Mouse (Mus musculus): ENCODE measurements around the gene Plcd1. TPM values are rescaled to one million over a fixed set of nuclear protein-coding genes. Genes with fewer than 3 reads are reported as not detected.
A peak's percentile ranks its signal among the peaks of the same experiment; 100 is the strongest.

The Plcd1 gene
- polyA plus RNA-seq, 1 experiment from 2014 or later: 35.3 TPM

GRCm38 (mm10) chr9:119082039-119082438 is 11.3 kb downstream of the Plcd1 start:
- Histone ChIP-seq H3K9me3 (ENCODE audit: control insufficient read depth, low read length) (no peaks in the 10 kb centered on the region), H3K4me2 (replicated peaks; ENCODE audit: low read depth) (no peak overlapping the region), H3K36me3 (ENCODE audit: control insufficient read depth, insufficient read depth, low read length) (peaks cover 8% of the 10 kb centered on the region), H3K9ac (ENCODE audit: low read length) (no peak overlapping the region), H3K4me1 (replicated peaks; ENCODE audit: control insufficient read depth, insufficient read depth) (no peaks in the 10 kb centered on the region), H3K27ac (replicated peaks) (no peak overlapping the region), H3K27me3 (ENCODE audit: control insufficient read depth, insufficient read depth, low read length) (no peaks in the 10 kb centered on the region), H3K4me3 (ENCODE audit: low read depth, low read length) (no peak overlapping the region)
- no peak for ATAC-seq (ENCODE audit: low FRiP score, low TSS enrichment)
- TF ChIP-seq EP300 (optimal IDR thresholded peaks at IDR 0.05) (no peak), CTCF (IDR thresholded peaks at IDR 0.05; ENCODE audit: low read depth) (no peak)
- WGBS: 40% methylated on average over 8 of the region's 8 CpGs
- no peak for DNase-seq (ENCODE audit: low spot score)

GRCm38 (mm10) chr9:119080040-119080675 is 13.1 kb downstream of the Plcd1 start:
- TF ChIP-seq CTCF (IDR thresholded peaks at IDR 0.05; ENCODE audit: low read depth) (no peak), EP300 (optimal IDR thresholded peaks at IDR 0.05) (no peak)
- H3K27me3 ChIP-seq (ENCODE audit: control insufficient read depth, insufficient read depth, low read length): no peaks in the 10 kb centered on the region
- peaks cover 11% of the 10 kb centered on the region for H3K36me3 ChIP-seq (ENCODE audit: control insufficient read depth, insufficient read depth, low read length)
- 63% methylated on average over 5 of the region's 5 CpGs for WGBS
- no peaks in the 10 kb centered on the region for H3K4me1 ChIP-seq (replicated peaks; ENCODE audit: control insufficient read depth, insufficient read depth)
- H3K4me3 ChIP-seq (ENCODE audit: low read depth, low read length): no peak overlapping the region
- H3K27ac ChIP-seq (replicated peaks): no peak overlapping the region
- ATAC-seq (ENCODE audit: low FRiP score, low TSS enrichment) (peak; percentile 48), DNase-seq (ENCODE audit: low spot score) (peak; percentile 45)
- H3K9me3 ChIP-seq (ENCODE audit: control insufficient read depth, low read length): no peaks in the 10 kb centered on the region
- H3K9ac ChIP-seq (ENCODE audit: low read length): no peak overlapping the region
- no peak overlapping the region for H3K4me2 ChIP-seq (replicated peaks; ENCODE audit: low read depth)

- Histone ChIP-seq H3K4me2 (replicated peaks; ENCODE audit: low read depth) (no peak overlapping the region), H3K9ac (ENCODE audit: low read length) (no peak overlapping the region), H3K4me1 (replicated peaks; ENCODE audit: control insufficient read depth, insufficient read depth) (no peaks in the 10 kb centered on the region), H3K27me3 (ENCODE audit: control insufficient read depth, insufficient read depth, low read length) (no peaks in the 10 kb centered on the region), H3K36me3 (ENCODE audit: control insufficient read depth, insufficient read depth, low read length) (peaks cover 7% of the 10 kb centered on the region), H3K27ac (replicated peaks) (no peak overlapping the region; the same call in 1 of the 2 replicates), H3K4me3 (ENCODE audit: low read depth, low read length) (no peak overlapping the region), H3K9me3 (ENCODE audit: control insufficient read depth, low read length) (no peaks in the 10 kb centered on the region)
- TF ChIP-seq CTCF (IDR thresholded peaks at IDR 0.05; ENCODE audit: low read depth) (no peak), EP300 (optimal IDR thresholded peaks at IDR 0.05) (no peak)
- ATAC-seq (ENCODE audit: low FRiP score, low TSS enrichment) (peak; percentile 34; the same call in 1 of the 2 replicates), DNase-seq (ENCODE audit: low spot score) (no peak)
- WGBS: 59% methylated on average over 16 of the region's 16 CpGs
Measured at GRCm38 (mm10) chr9:119075685-119076084, 17.6 kb downstream of the Plcd1 start.

- Histone ChIP-seq H3K4me3 (ENCODE audit: low read depth, low read length) (no peak overlapping the region), H3K27ac (replicated peaks) (no peak overlapping the region), H3K9me3 (ENCODE audit: control insufficient read depth, low read length) (no peaks in the 10 kb centered on the region), H3K36me3 (ENCODE audit: control insufficient read depth, insufficient read depth, low read length) (peaks cover 6% of the 10 kb centered on the region; the same call in 1 of the 2 replicates), H3K27me3 (ENCODE audit: control insufficient read depth, insufficient read depth, low read length) (no peaks in the 10 kb centered on the region), H3K9ac (ENCODE audit: low read length) (no peak overlapping the region), H3K4me2 (replicated peaks; ENCODE audit: low read depth) (no peak overlapping the region), H3K4me1 (replicated peaks; ENCODE audit: control insufficient read depth, insufficient read depth) (no peaks in the 10 kb centered on the region)
- WGBS: 70% methylated on average over 15 of the region's 15 CpGs
- no peak for TF ChIP-seq EP300 (optimal IDR thresholded peaks at IDR 0.05)
- ATAC-seq (ENCODE audit: low FRiP score, low TSS enrichment) (no peak), DNase-seq (ENCODE audit: low spot score) (no peak)
Measured at GRCm38 (mm10) chr9:119073184-119073895, 20.0 kb downstream of the Plcd1 start.

GRCm38 (mm10) chr9:119071786-119072185 is 21.5 kb downstream of the Plcd1 start:
- ATAC-seq (ENCODE audit: low FRiP score, low TSS enrichment): no peak
- Histone ChIP-seq H3K4me2 (replicated peaks; ENCODE audit: low read depth) (no peak overlapping the region), H3K9me3 (ENCODE audit: control insufficient read depth, low read length) (no peaks in the 10 kb centered on the region), H3K27ac (replicated peaks) (no peak overlapping the region), H3K36me3 (ENCODE audit: control insufficient read depth, insufficient read depth, low read length) (0 out of 2 replicates have a peak, but pooled peaks cover 3% of the 10 kb centered on the region), H3K27me3 (ENCODE audit: control insufficient read depth, insufficient read depth, low read length) (no peaks in the 10 kb centered on the region), H3K9ac (ENCODE audit: low read length) (no peak overlapping the region), H3K4me1 (replicated peaks; ENCODE audit: control insufficient read depth, insufficient read depth) (no peaks in the 10 kb centered on the region), H3K4me3 (ENCODE audit: low read depth, low read length) (no peak overlapping the region)
- DNase-seq (ENCODE audit: low spot score): no peak
- TF ChIP-seq CTCF (IDR thresholded peaks at IDR 0.05; ENCODE audit: low read depth) (no peak), EP300 (optimal IDR thresholded peaks at IDR 0.05) (no peak)
- 76% methylated on average over 9 of the region's 9 CpGs for WGBS

Data from stomach, postnatal 0 days (tissue).